Mouse (Mus musculus) forebrain, embryonic 13.5 days (tissue): Measurements from ENCODE around the gene Plppr4. TPM values are rescaled to one million over a fixed set of nuclear protein-coding genes. Genes with fewer than 3 reads are reported as not detected.

Experiments used
- microRNA-seq: library from miRNA; unstranded; fragments of <30 nt; microRNA quantifications from one replicate; pipeline ENCODE4, GENCODE M21; 2016
- polyA plus RNA-seq: library from polyadenylated mRNA; unstranded; fragments of >200 nt; fragmentation: Nextera tagmentation; extraction: Ambion mirVana; gene quantifications from 2 replicates; pipeline ENCODE4 v1.2.1, GENCODE M21; 2015

The Plppr4 gene
- polyA plus RNA-seq, 1 experiment from 2014 or later = 4.1 TPM

Small RNAs within 50 kb of the gene (microRNA-seq; reads per million reads assigned to microRNA genes)
- gene Gm22408 = not detected

Other genes with a start within 250 kb of the Plppr4 start
- gene Plppr5, start 214.0 kb upstream of the Plppr4 start, polyA plus RNA-seq = 1.7 and 2.0 TPM in 2 replicates